Mouse (Mus musculus) neural tube, embryonic 11.5 days (tissue): ENCODE measurements at regions not wholly inside any gene's neighbourhood (a gene's known extent, or its start where the extent isn't known, plus 50 kb on each side); places are given as distances from the start of the nearest gene placed in this dataset.

Experiments
- ATAC-seq: fragments of 200-750 bp; cut with Nextera tagmentation; 2 replicates; pipeline ENCODE4 v1.8.0; 2017; ENCODE audit warnings: moderate number of reproducible peaks, mild to moderate bottlenecking, moderate TSS enrichment, moderate library complexity; ENCODE audit not compliant: insufficient read depth, low FRiP score, low TSS enrichment
- DNase-seq: peaks from one replicate; pipeline ENCODE4 v3.0.0-alpha.2; 2015; ENCODE audit warnings: low spot score
- H3K27ac ChIP-seq: fragments of 300-500 bp; sonication (generic); 2 replicates; pipeline ENCODE4 v1.5.1; 2014; ENCODE audit warnings: low read depth, mild to moderate bottlenecking, low read length
- H3K27me3 ChIP-seq: fragments of 300-500 bp; sonication (generic); 2 replicates; pipeline ENCODE4 v1.6.1; 2014; ENCODE audit warnings: mild to moderate bottlenecking, low read length, mixed read lengths; ENCODE audit not compliant: control insufficient read depth, insufficient read depth
- H3K36me3 ChIP-seq: fragments of 300-500 bp; sonication (generic); 2 replicates; pipeline ENCODE4 v1.6.1; 2014; ENCODE audit warnings: mild to moderate bottlenecking, low read length, moderate library complexity, mixed read lengths; ENCODE audit not compliant: control insufficient read depth, insufficient read depth
- H3K4me1 ChIP-seq: fragments of 300-500 bp; sonication (generic); 2 replicates; pipeline ENCODE4 v1.6.1; 2014; ENCODE audit warnings: low read length, mixed read lengths; ENCODE audit not compliant: control insufficient read depth, insufficient read depth
- H3K4me2 ChIP-seq: fragments of 300-500 bp; sonication (generic); 2 replicates; pipeline ENCODE4 v1.6.1; 2014; ENCODE audit warnings: low read depth, mild to moderate bottlenecking, moderate library complexity
- H3K4me3 ChIP-seq: fragments of 300-500 bp; sonication (generic); 2 replicates; pipeline ENCODE4 v1.5.1; 2014; ENCODE audit warnings: low read depth, low read length
- H3K9ac ChIP-seq: fragments of 300-500 bp; sonication (generic); 2 replicates; pipeline ENCODE4 v1.6.1; 2014; ENCODE audit warnings: mild to moderate bottlenecking, low read length
- H3K9me3 ChIP-seq: fragments of 300-500 bp; sonication (generic); 2 replicates; pipeline ENCODE4 v1.6.1; 2016; ENCODE audit warnings: low read length; ENCODE audit not compliant: control insufficient read depth
- WGBS: fragments of 180-500 bp; shearing (Covaris S2); extraction: QIAGEN DNeasy Blood & Tissue Kit; methylation state at CpG from one replicate; pipeline ENCODE4 v1.1.7; 2014; 5-methylcytosine and 5-hydroxymethylcytosine counted together

GRCm38 (mm10) chr5:64625841-64626298, 177.3 kb upstream of the Klf3 start:
- Histone ChIP-seq H3K9me3 (no peaks in the 10 kb centered on the region), H3K27ac (no peak overlapping the region), H3K4me1 (no peaks in the 10 kb centered on the region), H3K4me2 (no peak overlapping the region), H3K4me3 (no peak overlapping the region), H3K27me3 (no peaks in the 10 kb centered on the region), H3K36me3 (no peaks in the 10 kb centered on the region), H3K9ac (no peak overlapping the region)
- ATAC-seq (no peak), DNase-seq (no peak)
- WGBS: 59% methylated on average over 6 of the region's 6 CpGs

- no peak for ATAC-seq
- Histone ChIP-seq H3K9ac (no peak overlapping the region), H3K9me3 (no peaks in the 10 kb centered on the region), H3K4me3 (no peak overlapping the region), H3K27me3 (no peaks in the 10 kb centered on the region), H3K36me3 (no peaks in the 10 kb centered on the region), H3K27ac (no peak overlapping the region), H3K4me1 (no peaks in the 10 kb centered on the region), H3K4me2 (no peak overlapping the region)
- WGBS: 46% methylated on average over 9 of the region's 9 CpGs
- DNase-seq: no peak
These were observed 176.8 kb upstream of the Klf3 start for GRCm38 (mm10) chr5:64626351-64626750.

GRCm38 (mm10) chr5:64630582-64630981, 172.6 kb upstream of the Klf3 start:
- no peaks in the 10 kb centered on the region for H3K9me3 ChIP-seq
- DNase-seq (no peak), ATAC-seq (no peak)
- H3K4me2 ChIP-seq: no peak overlapping the region
- 87% methylated on average over 2 of the region's 2 CpGs for WGBS
- no peak overlapping the region for H3K9ac ChIP-seq
- H3K27me3 ChIP-seq: no peaks in the 10 kb centered on the region
- H3K4me1 ChIP-seq: no peaks in the 10 kb centered on the region
- H3K27ac ChIP-seq: no peak overlapping the region
- no peak overlapping the region for H3K4me3 ChIP-seq
- H3K36me3 ChIP-seq: no peaks in the 10 kb centered on the region

GRCm38 (mm10) chr5:64632171-64632570, 171.0 kb upstream of the Klf3 start:
- no peaks in the 10 kb centered on the region for H3K36me3 ChIP-seq
- no peaks in the 10 kb centered on the region for H3K4me1 ChIP-seq
- H3K4me3 ChIP-seq: no peak overlapping the region
- ATAC-seq (no peak), DNase-seq (no peak)
- no peak overlapping the region for H3K4me2 ChIP-seq
- H3K9me3 ChIP-seq: no peaks in the 10 kb centered on the region
- no peaks in the 10 kb centered on the region for H3K27me3 ChIP-seq
- 84% methylated on average over 5 of the region's 5 CpGs for WGBS
- no peak overlapping the region for H3K27ac ChIP-seq
- H3K9ac ChIP-seq: no peak overlapping the region

GRCm38 (mm10) chr5:64634008-64634407, 169.2 kb upstream of the Klf3 start:
- 59% methylated on average over 8 of the region's 8 CpGs for WGBS
- Histone ChIP-seq H3K27me3 (no peaks in the 10 kb centered on the region), H3K27ac (no peak overlapping the region), H3K4me3 (no peak overlapping the region), H3K4me1 (no peaks in the 10 kb centered on the region), H3K9me3 (no peaks in the 10 kb centered on the region), H3K36me3 (no peaks in the 10 kb centered on the region), H3K4me2 (no peak overlapping the region), H3K9ac (no peak overlapping the region)
- ATAC-seq (no peak), DNase-seq (no peak)

- H3K36me3 ChIP-seq: no peaks in the 10 kb centered on the region
- no peak for DNase-seq
- no peak overlapping the region for H3K9ac ChIP-seq
- H3K4me3 ChIP-seq: no peak overlapping the region
- H3K9me3 ChIP-seq: no peaks in the 10 kb centered on the region
- no peaks in the 10 kb centered on the region for H3K4me1 ChIP-seq
- WGBS: 87% methylated on average over 4 of the region's 4 CpGs
- H3K27me3 ChIP-seq: no peaks in the 10 kb centered on the region
- no peak for ATAC-seq
- no peak overlapping the region for H3K27ac ChIP-seq
- H3K4me2 ChIP-seq: no peak overlapping the region
These were observed 168.5 kb upstream of the Klf3 start for GRCm38 (mm10) chr5:64634721-64635120.

- ATAC-seq: no peak
- Histone ChIP-seq H3K36me3 (no peaks in the 10 kb centered on the region), H3K27ac (no peak overlapping the region), H3K4me1 (no peaks in the 10 kb centered on the region), H3K9me3 (no peaks in the 10 kb centered on the region), H3K27me3 (no peaks in the 10 kb centered on the region), H3K9ac (no peak overlapping the region), H3K4me3 (no peak overlapping the region), H3K4me2 (no peak overlapping the region)
- no peak for DNase-seq
- WGBS: 96% methylated on average over 3 of the region's 3 CpGs
These were observed 166.9 kb upstream of the Klf3 start for GRCm38 (mm10) chr5:64636301-64636700.

GRCm38 (mm10) chr5:64643584-64643983, 159.6 kb upstream of the Klf3 start:
- H3K9ac ChIP-seq: no peak overlapping the region
- ATAC-seq (no peak), DNase-seq (no peak)
- H3K27me3 ChIP-seq: no peaks in the 10 kb centered on the region
- H3K4me1 ChIP-seq: peaks cover 6% of the 10 kb centered on the region
- WGBS: 94% methylated on average over 1 of the region's 1 CpGs
- H3K36me3 ChIP-seq: no peaks in the 10 kb centered on the region
- H3K4me3 ChIP-seq: no peak overlapping the region
- no peak overlapping the region for H3K27ac ChIP-seq
- H3K9me3 ChIP-seq: no peaks in the 10 kb centered on the region
- H3K4me2 ChIP-seq: no peak overlapping the region

- Histone ChIP-seq H3K4me1 (peaks cover 11% of the 10 kb centered on the region), H3K36me3 (no peaks in the 10 kb centered on the region), H3K4me2 (peak overlapping the region; percentile 24), H3K9ac (peak overlapping the region; percentile 55), H3K27me3 (no peaks in the 10 kb centered on the region), H3K27ac (peak overlapping the region; percentile 87), H3K9me3 (no peaks in the 10 kb centered on the region), H3K4me3 (peak overlapping the region; percentile 8)
- DNase-seq (peak; percentile 85), ATAC-seq (peak; percentile 92)
- 3% methylated on average over 18 of the region's 18 CpGs for WGBS
These were observed 155.6 kb upstream of the Klf3 start for GRCm38 (mm10) chr5:64647417-64648125.
